Mouse (Mus musculus) v-Abl transformed pro-B cells (cell line): ENCODE measurements around the gene Gng7.
"Not testable (repeated sequence)": the region's sequence is repeated elsewhere in the genome, so short reads cannot be mapped to it uniquely, and the experiment has no call there.

Experiments
- in situ Hi-C, 2 experiments: fragments of 400-800 bp; cut with MboI; formaldehyde crosslinking; loops; one replicate each; pipeline ENCODE4 v1.15.1; 2025; ENCODE audit not compliant: unreplicated experiment in 2 of 2

Gng7 gene

GRCm38 (mm10) chr10:81014393-81015384 is at the start of gene Gng7:
Gene Gng7, minus strand, starts transcription at chr10:81014945.
- in situ Hi-C loops, result no loop called here

GRCm38 (mm10) chr10:81064519-81064918 is 49.8 kb upstream of the Gng7 start:
- in situ Hi-C loops, result not testable (repeated sequence)

GRCm38 (mm10) chr10:81062710-81063109 is 48.0 kb upstream of the Gng7 start:
- in situ Hi-C loops, result no loop called here

GRCm38 (mm10) chr10:81059603-81060543 is 45.1 kb upstream of the Gng7 start, which contains the start of gene Sgta:
Gene Sgta, minus strand, starts transcription at chr10:81060181.
- in situ Hi-C loops, result no loop called here

- in situ Hi-C loops, result no loop called here
These were observed 44.2 kb upstream of the Gng7 start for GRCm38 (mm10) chr10:81058896-81059295.

- in situ Hi-C loops, result no loop called here
These were observed 42.8 kb upstream of the Gng7 start for GRCm38 (mm10) chr10:81057406-81058130.

GRCm38 (mm10) chr10:81055802-81056340 is 41.1 kb upstream of the Gng7 start:
- in situ Hi-C loops, result not testable (repeated sequence)

GRCm38 (mm10) chr10:81055169-81055568 is 40.4 kb upstream of the Gng7 start:
- in situ Hi-C loops, result no loop called here

- in situ Hi-C loops, result loop anchor here (5.0 kb wide), 2 partner anchors 35 to 40 kb away; no protein-coding TSS in a partner anchor
These were observed 37.8 kb upstream of the Gng7 start for GRCm38 (mm10) chr10:81052577-81052976.

- in situ Hi-C loops, result loop anchor here (5.0 kb wide), 2 partner anchors 36 to 41 kb away; no protein-coding TSS in a partner anchor
These were observed 36.4 kb upstream of the Gng7 start for GRCm38 (mm10) chr10:81051133-81051532.

- in situ Hi-C loops, result loop anchor here (5.0 kb wide), 2 partner anchors 37 to 42 kb away; no protein-coding TSS in a partner anchor
These were observed 35.9 kb upstream of the Gng7 start for GRCm38 (mm10) chr10:81050645-81051044.

- in situ Hi-C loops, result not testable (repeated sequence)
These were observed 30.5 kb upstream of the Gng7 start for GRCm38 (mm10) chr10:81045246-81045645.

- in situ Hi-C loops, result loop anchor here in 1 of 2 experiments (5.0 kb wide), 1 partner anchor 44 kb away; no protein-coding TSS in a partner anchor
These were observed 26.9 kb upstream of the Gng7 start for GRCm38 (mm10) chr10:81041458-81042175.

GRCm38 (mm10) chr10:81036988-81037580 is 22.3 kb upstream of the Gng7 start, which contains the start of gene Slc39a3:
Gene Slc39a3, minus strand, starts transcription at chr10:81037426.
- in situ Hi-C loops, result no loop called here

- in situ Hi-C loops, result no loop called here
These were observed 21.5 kb upstream of the Gng7 start for GRCm38 (mm10) chr10:81036251-81036650.

- in situ Hi-C loops, result no loop called here
These were observed 18.8 kb upstream of the Gng7 start for GRCm38 (mm10) chr10:81033586-81033985.

- in situ Hi-C loops, result no loop called here
These were observed 14.3 kb upstream of the Gng7 start for GRCm38 (mm10) chr10:81029031-81029430.

GRCm38 (mm10) chr10:81028219-81028618 is 13.5 kb upstream of the Gng7 start:
- in situ Hi-C loops, result no loop called here

GRCm38 (mm10) chr10:81027331-81027730 is 12.6 kb upstream of the Gng7 start:
- in situ Hi-C loops, result no loop called here
